Comparison of ENCODE assay signal across 18 mouse cellular contexts in the genomic region with DNA sequence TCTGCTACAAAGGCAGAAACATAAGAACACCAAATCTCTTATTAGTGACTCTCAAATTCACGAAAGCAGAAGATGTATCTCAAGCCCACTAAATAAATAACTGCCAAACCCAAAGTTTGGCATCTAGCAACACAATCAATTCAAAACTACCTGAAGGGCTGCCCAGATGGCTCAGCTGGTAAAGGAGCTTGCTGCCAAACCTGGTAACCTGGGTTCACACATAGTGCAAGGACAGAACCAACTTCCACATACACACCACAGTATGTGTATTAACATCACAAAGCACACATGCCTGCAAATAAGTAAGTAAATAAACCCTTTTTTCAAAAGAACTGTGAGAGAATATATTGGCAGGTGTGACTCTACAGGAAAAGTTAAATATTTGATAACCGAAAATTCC.
"Had no signal": no experiment of that assay in that cellular context is flagged by ENCODE, and none has a peak within 500 bp of the region (broad histone marks: within the 10 kb centered on the region; RNA-seq: fewer than 3 reads in every experiment).

No protein-coding gene starts in this region.

- H3K27ac ChIP-seq: midbrain, embryonic 10.5 days; midbrain, embryonic 12.5 days; neural tube, embryonic 13.5 days; neural tube, embryonic 15.5 days had no signal

- H3K9ac ChIP-seq: lung, embryonic 14.5 days; midbrain, embryonic 12.5 days; neural tube, embryonic 13.5 days; neural tube, embryonic 15.5 days had no signal

- H3K27me3 ChIP-seq: midbrain, embryonic 12.5 days; neural tube, embryonic 13.5 days; neural tube, embryonic 15.5 days had no signal

- DNase-seq: lung, embryonic 14.5 days; lung, postnatal 10 days; lung, postnatal 4 days; midbrain, embryonic 14.5 days; retina, postnatal 1 day; right cerebral cortex, adult 18-20 months; right cerebral cortex, postnatal 25 days; right cerebral cortex, postnatal 4 days; spleen, adult 18-20 months; thymus, adult 18-20 months; thymus, postnatal 14 days; thymus, postnatal 36 days had no signal

- ATAC-seq: midbrain, embryonic 16.5 days had no signal

- H3K36me3 ChIP-seq: midbrain, embryonic 10.5 days; midbrain, embryonic 12.5 days; neural tube, embryonic 13.5 days; neural tube, embryonic 15.5 days had no signal

- H3K4me2 ChIP-seq: lung, embryonic 14.5 days; midbrain, embryonic 12.5 days; neural tube, embryonic 13.5 days; neural tube, embryonic 15.5 days had no signal

- H3K4me3 ChIP-seq: midbrain, embryonic 10.5 days; midbrain, embryonic 12.5 days; myocyte; neural tube, embryonic 13.5 days; neural tube, embryonic 15.5 days had no signal

- H3K9me3 ChIP-seq: midbrain, embryonic 10.5 days; midbrain, embryonic 12.5 days; neural tube, embryonic 13.5 days; neural tube, embryonic 15.5 days had no signal
